8 mouse cellular contexts compared by ENCODE assay signal in the genomic region with DNA sequence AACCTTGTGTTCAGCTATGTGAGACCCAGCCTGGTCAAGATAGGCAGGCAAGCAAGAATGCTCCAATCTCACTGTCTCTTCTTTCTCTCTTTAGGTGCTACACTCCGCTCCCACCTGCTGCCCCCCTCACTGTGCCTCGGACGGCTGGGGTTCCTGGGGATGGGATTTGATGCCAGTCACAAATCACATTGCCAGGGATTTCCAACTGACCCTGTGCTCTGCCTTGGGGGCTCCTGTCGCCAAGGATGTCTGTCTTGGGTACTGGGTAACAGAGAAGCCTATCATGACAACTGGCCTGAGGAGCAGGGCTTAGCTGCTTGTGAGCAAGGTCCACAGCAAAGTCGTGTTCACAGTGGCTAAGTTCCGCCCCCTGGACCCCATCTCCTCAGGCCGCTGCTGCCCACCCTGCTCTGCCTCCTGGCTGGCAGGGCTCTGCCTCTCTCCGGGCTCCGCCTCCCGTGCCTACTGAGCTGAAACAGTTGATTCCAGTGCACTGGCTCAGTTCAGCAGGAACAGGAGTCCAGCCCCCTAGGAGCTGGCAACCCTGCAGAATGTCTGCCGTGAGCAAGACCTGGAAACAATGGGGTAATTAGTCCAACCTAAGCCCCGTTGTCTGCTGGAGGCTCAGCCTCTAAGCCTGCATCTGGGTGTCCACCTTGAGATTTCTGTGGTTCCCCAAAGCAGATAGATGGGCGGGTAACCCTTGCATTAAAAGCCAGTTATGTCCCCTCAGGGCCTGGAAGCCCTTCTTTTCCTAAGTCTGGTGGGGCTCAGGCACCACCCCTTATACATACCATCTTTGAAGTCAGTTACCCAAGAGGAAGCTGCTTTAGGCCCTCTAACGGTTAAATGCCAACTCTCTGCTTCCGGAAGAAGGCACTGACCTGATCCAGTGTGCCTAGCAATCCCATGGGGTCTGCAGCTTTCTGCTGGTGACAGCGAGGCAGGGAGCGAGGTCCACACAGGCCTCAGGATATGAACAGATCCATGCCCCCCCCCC. TPM values are rescaled to one million over a fixed set of nuclear protein-coding genes. Genes with fewer than 3 reads are reported as not detected.
DNase-seq lines count a peak whose midpoint lies in the region; ATAC-seq and TF ChIP-seq lines count a peak whose summit lies in the region.

No protein-coding gene starts in this region.

- no peaks in the 10 kb centered on the region for H3K27me3 ChIP-seq in heart, embryonic 13.5 days (replicated peaks)
- H3K27me3 ChIP-seq in midbrain, embryonic 14.5 days (ENCODE audit: control insufficient read depth, insufficient read depth, low read length) = no peaks in the 10 kb centered on the region

- no peak overlapping the region for H3K4me3 ChIP-seq in heart, embryonic 13.5 days
- no peak overlapping the region for H3K4me3 ChIP-seq in midbrain, embryonic 14.5 days (replicated peaks; ENCODE audit: low read depth, low read length)

- H3K27ac ChIP-seq in heart, embryonic 13.5 days (replicated peaks) = peak overlapping the region; percentile 80
- peak overlapping the region; percentile 20; the same call in 1 of the 2 replicates for H3K27ac ChIP-seq in midbrain, embryonic 14.5 days (replicated peaks; ENCODE audit: low read depth, low read length)

- peaks cover 87% of the 10 kb centered on the region for H3K36me3 ChIP-seq in heart, embryonic 13.5 days
- peaks cover 39% of the 10 kb centered on the region for H3K36me3 ChIP-seq in midbrain, embryonic 14.5 days (ENCODE audit: control insufficient read depth, insufficient read depth, low read length)

- peaks cover 61% of the 10 kb centered on the region for H3K4me1 ChIP-seq in heart, embryonic 13.5 days
- H3K4me1 ChIP-seq in midbrain, embryonic 14.5 days (ENCODE audit: control insufficient read depth, insufficient read depth, low read length) = peaks cover 8% of the 10 kb centered on the region; the same call in 1 of the 2 replicates

- H3K9me3 ChIP-seq in heart, embryonic 13.5 days = no peaks in the 10 kb centered on the region
- no peaks in the 10 kb centered on the region for H3K9me3 ChIP-seq in midbrain, embryonic 14.5 days (ENCODE audit: control insufficient read depth, low read length)

- TF ChIP-seq CTCF in brain, embryonic 14.5 days (IDR thresholded peaks at IDR 0.05; ENCODE audit: borderline replicate concordance, extremely low read depth, insufficient read depth, insufficient read length) = no peak

- DNase-seq in heart, adult 8-10 months (ENCODE audit: low spot score) = no peak
- peak; percentile 59 for DNase-seq in brain, embryonic 14.5 days (ENCODE audit: low read depth)
- DNase-seq in induced T-regulatory cell, adult 2 months (ENCODE audit: low read depth) = peak; percentile 57
- DNase-seq in midbrain, embryonic 14.5 days = peak; percentile 53
- DNase-seq in adrenal gland, postnatal 4 days (ENCODE audit: low spot score in 2 of 2) = no peak
- no peak for DNase-seq in ovary, postnatal 10 days (ENCODE audit: low spot score)
- no peak for DNase-seq in ovary, postnatal 36 days (ENCODE audit: low spot score)

- H3K4me2 ChIP-seq in heart, embryonic 13.5 days = no peak overlapping the region
- no peak overlapping the region for H3K4me2 ChIP-seq in midbrain, embryonic 14.5 days (ENCODE audit: low read length)

- WGBS in heart, embryonic 13.5 days = 70% methylated on average over 17 of the region's 17 CpGs
- 31% methylated on average over 17 of the region's 17 CpGs for WGBS in midbrain, embryonic 14.5 days

- H3K9ac ChIP-seq in heart, embryonic 13.5 days = 0 out of 2 replicates have a peak overlapping the region, but pooled peaks have one; percentile 19
- 0 out of 2 replicates have a peak overlapping the region, but pooled peaks have one; percentile 0 for H3K9ac ChIP-seq in midbrain, embryonic 14.5 days (replicated peaks; ENCODE audit: low read length)

- ATAC-seq in heart, embryonic 13.5 days (ENCODE audit: extremely low read depth, insufficient number of reproducible peaks, low FRiP score, low TSS enrichment) = no peak
- ATAC-seq in midbrain, embryonic 14.5 days (ENCODE audit: low FRiP score, low TSS enrichment) = no peak

- TF ChIP-seq POLR2A in brain, embryonic 14.5 days (IDR thresholded peaks at IDR 0.05; ENCODE audit: borderline replicate concordance, extremely low read depth, insufficient read depth, insufficient read length, poor library complexity, severe bottlenecking) = no peak

RNA-seq across cellular contexts. Expression of gene Nanos3, which starts 23.7 kb away (rescaled TPM):
- 1.9 and 2.8 TPM in 2 replicates for polyA plus RNA-seq in heart, embryonic 13.5 days (2015; fragmentation: Nextera tagmentation; extraction: Ambion mirVana)
- total RNA-seq in heart, adult 8-10 months (2022) = 1 to 10 TPM in 3 of 4 experiments, under 1 TPM in 1; 0.98 to 1.7 (median 1.5) TPM
- 5.3 and 7.5 TPM in 2 replicates for polyA plus RNA-seq in brain, embryonic 14.5 days (2012; rRNA removed)
- 9.4 and 11.7 TPM in 2 replicates for polyA plus RNA-seq in midbrain, embryonic 14.5 days (2014; fragmentation: Nextera tagmentation; extraction: Ambion mirVana)
- 1 to 10 TPM; 3.1 to 4.3 TPM for total RNA-seq in adrenal gland, postnatal 4 days (2021)

RNA-seq across cellular contexts. Expression of gene Zswim4, which starts 28.2 kb away (rescaled TPM):
- polyA plus RNA-seq in heart, embryonic 13.5 days (2015; fragmentation: Nextera tagmentation; extraction: Ambion mirVana) = 9.1 and 9.3 TPM in 2 replicates
- 1 to 10 TPM; 6.6 to 8.0 (median 7.2) TPM for total RNA-seq in heart, adult 8-10 months (2022)
- 63.1 and 67.1 TPM in 2 replicates for polyA plus RNA-seq in brain, embryonic 14.5 days (2012; rRNA removed)
- 28.7 and 35.6 TPM in 2 replicates for polyA plus RNA-seq in midbrain, embryonic 14.5 days (2014; fragmentation: Nextera tagmentation; extraction: Ambion mirVana)
- 10 to 100 TPM; 35.8 to 37.6 TPM for total RNA-seq in adrenal gland, postnatal 4 days (2021)

RNA-seq across cellular contexts. Expression of gene D8Ertd738e, which starts 40.8 kb away (rescaled TPM):
- 276 and 328 TPM in 2 replicates for polyA plus RNA-seq in heart, embryonic 13.5 days (2015; fragmentation: Nextera tagmentation; extraction: Ambion mirVana)
- total RNA-seq in heart, adult 8-10 months (2022) = 100 to 1,000 TPM; 165 to 232 (median 189) TPM
- polyA plus RNA-seq in brain, embryonic 14.5 days (2012; rRNA removed) = 165 and 185 TPM in 2 replicates
- polyA plus RNA-seq in midbrain, embryonic 14.5 days (2014; fragmentation: Nextera tagmentation; extraction: Ambion mirVana) = 261 and 282 TPM in 2 replicates
- 100 to 1,000 TPM; 184 to 189 TPM for total RNA-seq in adrenal gland, postnatal 4 days (2021)

RNA-seq across cellular contexts. Expression of gene Mri1, which starts 48.4 kb away (rescaled TPM):
- 45.4 and 50.3 TPM in 2 replicates for polyA plus RNA-seq in heart, embryonic 13.5 days (2015; fragmentation: Nextera tagmentation; extraction: Ambion mirVana)
- 10 to 100 TPM; 10.5 to 15.0 (median 12.5) TPM for total RNA-seq in heart, adult 8-10 months (2022)
- 37.4 and 62.2 TPM in 2 replicates for polyA plus RNA-seq in brain, embryonic 14.5 days (2012; rRNA removed)
- polyA plus RNA-seq in midbrain, embryonic 14.5 days (2014; fragmentation: Nextera tagmentation; extraction: Ambion mirVana) = 39.9 and 40.2 TPM in 2 replicates
- 10 to 100 TPM; 41.0 to 45.0 TPM for total RNA-seq in adrenal gland, postnatal 4 days (2021)

Comparison
In these comparisons a context has a peak if more than half of its experiments do, and no peak if none do; other contexts are left out.
1. DNase-seq: peak in brain, embryonic 14.5 days (single experiment), induced T-regulatory cell, adult 2 months (single experiment) and midbrain, embryonic 14.5 days (single experiment); none in heart, adult 8-10 months (single experiment), adrenal gland, postnatal 4 days (0 of 2), ovary, postnatal 10 days (single experiment) and ovary, postnatal 36 days (single experiment).